Mouse (Mus musculus): ENCODE measurements around the gene Ctsj.
"Not testable (repeated sequence)": the region's sequence is repeated elsewhere in the genome, so short reads cannot be mapped to it uniquely, and the experiment has no call there.

Gene Ctsj

GRCm38 (mm10) chr13:61005859-61006258, at the start of gene Ctsj:
Ctsj (minus strand) TSS chr13:61005959.
- no peak for ATAC-seq (ENCODE audit: low TSS enrichment)

- ATAC-seq (ENCODE audit: low TSS enrichment), result no peak
Observed at GRCm38 (mm10) chr13:61040531-61040930, 34.8 kb upstream of the Ctsj start, which contains the start of gene Ctsq. Ctsq (minus strand) TSS chr13:61040631.

- no peak for ATAC-seq (ENCODE audit: low TSS enrichment)
Observed at GRCm38 (mm10) chr13:61022785-61023184, 17.0 kb upstream of the Ctsj start.

GRCm38 (mm10) chr13:61021844-61022243, 16.1 kb upstream of the Ctsj start:
- ATAC-seq (ENCODE audit: low TSS enrichment), result no peak

GRCm38 (mm10) chr13:61010171-61010570, 4.4 kb upstream of the Ctsj start:
- ATAC-seq (ENCODE audit: low TSS enrichment), result no peak

GRCm38 (mm10) chr13:60997600-60997999, 8.2 kb downstream of the Ctsj start:
- no peak for ATAC-seq (ENCODE audit: low TSS enrichment)

GRCm38 (mm10) chr13:60986915-60987314, 18.8 kb downstream of the Ctsj start:
- ATAC-seq (ENCODE audit: low TSS enrichment), result not testable (repeated sequence)

GRCm38 (mm10) chr13:60972319-60972718, 33.4 kb downstream of the Ctsj start:
- not testable (repeated sequence) for ATAC-seq (ENCODE audit: low TSS enrichment)

GRCm38 (mm10) chr13:60963985-60964384, 41.8 kb downstream of the Ctsj start:
- ATAC-seq (ENCODE audit: low TSS enrichment), result not testable (repeated sequence)

- ATAC-seq (ENCODE audit: low TSS enrichment), result no peak
Observed at GRCm38 (mm10) chr13:60961706-60962105, 44.1 kb downstream of the Ctsj start.
